Mouse (Mus musculus) spleen, postnatal 14 days (tissue): Measurements from ENCODE around the gene Olfr657.

Source experiments
- DNase-seq, 2 experiments: peaks; one replicate each; pipeline ENCODE4 v3.0.0; 2021 to 2022; ENCODE audit warnings: low spot score in 2 of 2

Gene Olfr657

GRCm38 (mm10) chr7:104624494-104624893, at the start of gene Olfr657:
Gene Olfr657 (plus strand): TSS chr7:104624794.
- DNase-seq = no peak

GRCm38 (mm10) chr7:104577014-104577413, 47.6 kb upstream of the Olfr657 start, which contains the start of gene Olfr653:
Gene Olfr653 (plus strand): TSS chr7:104577314.
- no peak for DNase-seq

- no peak for DNase-seq
Measured at GRCm38 (mm10) chr7:104580846-104581245, 43.7 kb upstream of the Olfr657 start.

- no peak for DNase-seq
Measured at GRCm38 (mm10) chr7:104581429-104581828, 43.2 kb upstream of the Olfr657 start.

- DNase-seq = no peak
Measured at GRCm38 (mm10) chr7:104586725-104587124, 37.9 kb upstream of the Olfr657 start, which contains the start of gene Olfr654. Gene Olfr654 (plus strand): TSS chr7:104587025.

GRCm38 (mm10) chr7:104588274-104588673, 36.3 kb upstream of the Olfr657 start:
- DNase-seq = no peak

GRCm38 (mm10) chr7:104601679-104602078, 22.9 kb upstream of the Olfr657 start, which contains the start of gene Olfr655:
Gene Olfr655 (minus strand): TSS chr7:104601779.
- DNase-seq = no peak

GRCm38 (mm10) chr7:104603173-104603572, 21.4 kb upstream of the Olfr657 start:
- peak; percentile 11 to 40 for DNase-seq

GRCm38 (mm10) chr7:104604727-104605126, 19.9 kb upstream of the Olfr657 start:
- no peak for DNase-seq

- no peak for DNase-seq
Measured at GRCm38 (mm10) chr7:104613655-104614054, 10.9 kb upstream of the Olfr657 start, which contains the start of gene Olfr656. Gene Olfr656 (plus strand): TSS chr7:104613955.

- peak in 1 of 2 experiments; percentile 1 for DNase-seq
Measured at GRCm38 (mm10) chr7:104646841-104647482, 22.4 kb downstream of the Olfr657 start, which contains the start of gene Olfr658. Gene Olfr658 (minus strand): TSS chr7:104647305.

GRCm38 (mm10) chr7:104666453-104666852, 41.9 kb downstream of the Olfr657 start, which contains the start of gene Olfr659:
Gene Olfr659 (plus strand): TSS chr7:104666753.
- no peak for DNase-seq

- DNase-seq = no peak
Measured at GRCm38 (mm10) chr7:104686201-104686600, 61.6 kb downstream of the Olfr657 start, which contains the start of gene Olfr661. Gene Olfr661 (plus strand): TSS chr7:104686501.
